Mouse (Mus musculus) small intestine, adult 2 months (tissue): ENCODE data around the gene Mxra7. TPM values are rescaled to one million over a fixed set of nuclear protein-coding genes. Genes with fewer than 3 reads are reported as not detected.
"Not testable (repeated sequence)": the region's sequence is repeated elsewhere in the genome, so short reads cannot be mapped to it uniquely, and the experiment has no call there.

Experiments
- H3K27ac ChIP-seq: fragments of 200-500 bp; 2 replicates; pipeline ENCODE4 v1.5.1; 2012; ENCODE audit warnings: low read depth, low read length, control low read depth, inconsistent platforms; ENCODE audit not compliant: insufficient read depth
- H3K27me3 ChIP-seq: fragments of 200-500 bp; 2 replicates; pipeline ENCODE4 v1.6.1; 2012; ENCODE audit warnings: mild to moderate bottlenecking, moderate library complexity, low read length, inconsistent platforms; ENCODE audit not compliant: control insufficient read depth, insufficient read depth
- H3K36me3 ChIP-seq: fragments of 200-500 bp; 2 replicates; pipeline ENCODE4 v1.6.1; 2012; ENCODE audit warnings: mild to moderate bottlenecking, low read length, control low read depth, inconsistent platforms; ENCODE audit not compliant: control insufficient read depth, insufficient read depth
- H3K4me1 ChIP-seq: fragments of 200-500 bp; 2 replicates; pipeline ENCODE4 v1.6.1; 2012; ENCODE audit warnings: low read length, inconsistent platforms, mixed read lengths; ENCODE audit not compliant: control insufficient read depth, insufficient read depth, insufficient read length
- H3K4me3 ChIP-seq: fragments of 200-500 bp; 2 replicates; pipeline ENCODE4 v1.5.1; 2012; ENCODE audit warnings: low read depth, mild to moderate bottlenecking, control low read depth, inconsistent platforms, low read length, moderate library complexity
- CTCF ChIP-seq: fragments of 200-500 bp; IDR thresholded peaks from 2 replicates; pipeline ENCODE4 v1.5.1; 2012; ENCODE audit warnings: low read depth, mild to moderate bottlenecking, control low read depth, inconsistent platforms, low read length, moderate library complexity, mixed read lengths; ENCODE audit not compliant: insufficient replicate concordance, insufficient read length; ENCODE audit errors: extremely low read depth
- POLR2A ChIP-seq: fragments of 200-500 bp; IDR thresholded peaks from 2 replicates; pipeline ENCODE4 v1.6.1; 2012; ENCODE audit warnings: low read depth, mild to moderate bottlenecking, control low read depth, inconsistent platforms, low read length, moderate library complexity
- WGBS: fragments of 180-500 bp; shearing (Covaris S2); methylation state at CpG from one replicate; pipeline ENCODE4 v1.1.7; 2018; 5-methylcytosine and 5-hydroxymethylcytosine counted together
- polyA plus RNA-seq: library from polyadenylated mRNA; depleted of rRNA; stranded (reverse); fragments of >200 nt; gene quantifications from 2 replicates; pipeline ENCODE4 v1.2.3, GENCODE M21; 2012

Mxra7 gene
- polyA plus RNA-seq, 1 experiment = 36.2 TPM

- TF ChIP-seq POLR2A (no peak), CTCF (no peak)
- 3% methylated on average over 6 of the region's 6 CpGs for WGBS
- Histone ChIP-seq H3K4me1 (0 out of 2 replicates have a peak, but pooled peaks cover 4% of the 10 kb centered on the region), H3K36me3 (peaks cover 31% of the 10 kb centered on the region), H3K27me3 (no peaks in the 10 kb centered on the region), H3K27ac (peak overlapping the region; percentile 99), H3K4me3 (peak overlapping the region; percentile 37; the same call in 1 of the 2 replicates)
These were observed 23.1 kb upstream of the Mxra7 start for GRCm38 (mm10) chr11:116850833-116851477.

- peaks cover 31% of the 10 kb centered on the region for H3K36me3 ChIP-seq
- no peak overlapping the region for H3K27ac ChIP-seq
- H3K4me3 ChIP-seq = no peak overlapping the region
- TF ChIP-seq POLR2A = no peak
- TF ChIP-seq CTCF = no peak
- 0 out of 2 replicates have a peak, but pooled peaks cover 4% of the 10 kb centered on the region for H3K4me1 ChIP-seq
- 12% methylated on average over 4 of the region's 4 CpGs for WGBS
- no peaks in the 10 kb centered on the region for H3K27me3 ChIP-seq
These were observed 22.2 kb upstream of the Mxra7 start for GRCm38 (mm10) chr11:116850085-116850484.

- H3K4me1 ChIP-seq = 0 out of 2 replicates have a peak, but pooled peaks cover 4% of the 10 kb centered on the region
- TF ChIP-seq CTCF (no peak), POLR2A (no peak)
- no peak overlapping the region for H3K4me3 ChIP-seq
- H3K27me3 ChIP-seq = no peaks in the 10 kb centered on the region
- peaks cover 31% of the 10 kb centered on the region for H3K36me3 ChIP-seq
- H3K27ac ChIP-seq = no peak overlapping the region
These were observed 21.7 kb upstream of the Mxra7 start for GRCm38 (mm10) chr11:116849587-116849986.

GRCm38 (mm10) chr11:116848877-116849178, 21.0 kb upstream of the Mxra7 start:
- WGBS = 48% methylated on average over 2 of the region's 2 CpGs

GRCm38 (mm10) chr11:116848086-116848876, 20.4 kb upstream of the Mxra7 start:
- H3K27me3 ChIP-seq = no peaks in the 10 kb centered on the region
- TF ChIP-seq POLR2A (no peak), CTCF (no peak)
- no peak overlapping the region for H3K4me3 ChIP-seq
- 0 out of 2 replicates have a peak, but pooled peaks cover 4% of the 10 kb centered on the region for H3K4me1 ChIP-seq
- peaks cover 31% of the 10 kb centered on the region for H3K36me3 ChIP-seq
- WGBS = 55% methylated on average over 5 of the region's 5 CpGs
- no peak overlapping the region for H3K27ac ChIP-seq

More at GRCm38 (mm10) chr11:116848877-116849178, 21.0 kb upstream of the Mxra7 start:
- not testable (repeated sequence) for H3K27ac ChIP-seq, H3K4me3 ChIP-seq, H3K4me1 ChIP-seq, H3K27me3 ChIP-seq
- H3K36me3 ChIP-seq = peaks cover 31% of the 10 kb centered on the region

GRCm38 (mm10) chr11:116847187-116848085, 19.6 kb upstream of the Mxra7 start:
- Histone ChIP-seq H3K4me3 (no peak overlapping the region), H3K27ac (no peak overlapping the region)
- no peak for TF ChIP-seq POLR2A
- TF ChIP-seq CTCF = no peak

More at GRCm38 (mm10) chr11:116847187-116848085, 19.6 kb upstream of the Mxra7 start:
- WGBS = 88% methylated on average over 3 of the region's 3 CpGs
- Histone ChIP-seq H3K27me3 (no peaks in the 10 kb centered on the region), H3K36me3 (peaks cover 31% of the 10 kb centered on the region), H3K4me1 (0 out of 2 replicates have a peak, but pooled peaks cover 4% of the 10 kb centered on the region)
